Mouse (Mus musculus) heart, embryonic 12.5 days (tissue): ENCODE measurements around the gene Rnf207. TPM values are rescaled to one million over a fixed set of nuclear protein-coding genes. Genes with fewer than 3 reads are reported as not detected.

Experiments
- ATAC-seq: fragments of 200-750 bp; cut with Nextera tagmentation; 2 replicates; pipeline ENCODE4 v1.8.0; 2017; ENCODE audit warnings: moderate TSS enrichment, moderate library complexity; ENCODE audit not compliant: insufficient number of reproducible peaks, low FRiP score
- H3K27ac ChIP-seq: fragments of 300-500 bp; sonication (generic); 2 replicates; pipeline ENCODE4 v1.5.1; 2016; ENCODE audit warnings: mild to moderate bottlenecking, moderate library complexity; ENCODE audit not compliant: poor library complexity, severe bottlenecking
- H3K27me3 ChIP-seq: fragments of 300-500 bp; sonication (generic); replicated peaks from 2 replicates; pipeline ENCODE4 v1.6.1; 2016; ENCODE audit warnings: mild to moderate bottlenecking, moderate library complexity
- H3K36me3 ChIP-seq: fragments of 300-500 bp; sonication (generic); 2 replicates; pipeline ENCODE4 v1.6.1; 2016; ENCODE audit warnings: mild to moderate bottlenecking, moderate library complexity
- H3K4me1 ChIP-seq: fragments of 300-500 bp; sonication (generic); replicated peaks from 2 replicates; pipeline ENCODE4 v1.6.1; 2016; ENCODE audit warnings: mild to moderate bottlenecking
- H3K4me2 ChIP-seq: fragments of 300-500 bp; sonication (generic); 2 replicates; pipeline ENCODE4 v1.6.1; 2016; ENCODE audit warnings: mild to moderate bottlenecking, moderate library complexity
- H3K4me3 ChIP-seq: fragments of 300-500 bp; sonication (generic); 2 replicates; pipeline ENCODE4 v1.5.1; 2016; ENCODE audit warnings: mild to moderate bottlenecking
- H3K9ac ChIP-seq: fragments of 300-500 bp; sonication (generic); 2 replicates; pipeline ENCODE4 v1.6.1; 2016; ENCODE audit warnings: mild to moderate bottlenecking, moderate library complexity
- H3K9me3 ChIP-seq: fragments of 300-500 bp; sonication (generic); replicated peaks from 2 replicates; pipeline ENCODE4 v1.6.1; 2016; ENCODE audit warnings: mild to moderate bottlenecking, moderate library complexity
- WGBS: fragments of 180-500 bp; shearing (Covaris S2); methylation state at CpG from one replicate; pipeline ENCODE4 v1.1.7; 2016; 5-methylcytosine and 5-hydroxymethylcytosine counted together
- polyA plus RNA-seq: library from polyadenylated mRNA; unstranded; fragments of >200 nt; fragmentation: Nextera tagmentation; extraction: Ambion mirVana; gene quantifications from 2 replicates; pipeline ENCODE4 v1.2.1, GENCODE M21; 2016

Rnf207 gene
- polyA plus RNA-seq, 1 experiment from 2014 or later = 56.5 TPM

DNA sequence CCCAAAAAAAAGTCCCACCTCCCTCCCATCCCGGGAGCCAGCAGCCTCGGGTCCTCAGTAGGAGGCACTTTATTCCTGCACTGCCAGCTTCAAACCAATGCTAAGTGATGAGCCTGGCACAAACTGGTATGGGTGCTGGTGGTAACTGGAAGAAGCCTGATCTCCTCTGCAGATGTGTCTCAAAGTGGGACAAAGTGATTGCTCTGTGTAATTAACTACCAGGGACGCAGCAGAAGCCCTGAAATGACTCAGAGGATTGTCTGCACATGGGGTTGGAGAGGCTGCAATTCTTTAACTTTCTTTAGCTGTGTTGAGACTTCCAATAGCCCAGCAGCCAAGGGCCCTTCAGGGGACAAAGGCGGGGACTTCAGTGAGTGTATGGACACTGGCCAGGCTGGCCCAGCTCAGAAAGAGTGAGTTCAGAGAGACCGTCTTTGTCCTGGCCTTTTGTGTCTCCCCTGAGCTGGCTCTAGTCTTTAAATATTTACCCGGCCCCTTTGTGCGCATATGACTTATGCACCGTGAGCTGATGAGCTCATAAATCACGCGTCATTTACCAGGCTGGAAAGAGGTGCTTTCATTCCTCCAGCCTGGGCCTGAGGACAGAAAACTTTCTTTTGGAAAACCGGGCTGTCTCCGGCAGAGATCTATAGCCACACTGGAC is 26.6 kb downstream of the Rnf207 start:
- Histone ChIP-seq H3K9me3 (no peaks in the 10 kb centered on the region), H3K4me1 (peaks cover 14% of the 10 kb centered on the region), H3K4me2 (no peak overlapping the region), H3K27me3 (peaks cover 60% of the 10 kb centered on the region), H3K36me3 (no peaks in the 10 kb centered on the region), H3K27ac (no peak overlapping the region), H3K4me3 (no peak overlapping the region), H3K9ac (no peak overlapping the region)
- ATAC-seq = no peak
- 49% methylated on average over 12 of the region's 12 CpGs for WGBS

DNA sequence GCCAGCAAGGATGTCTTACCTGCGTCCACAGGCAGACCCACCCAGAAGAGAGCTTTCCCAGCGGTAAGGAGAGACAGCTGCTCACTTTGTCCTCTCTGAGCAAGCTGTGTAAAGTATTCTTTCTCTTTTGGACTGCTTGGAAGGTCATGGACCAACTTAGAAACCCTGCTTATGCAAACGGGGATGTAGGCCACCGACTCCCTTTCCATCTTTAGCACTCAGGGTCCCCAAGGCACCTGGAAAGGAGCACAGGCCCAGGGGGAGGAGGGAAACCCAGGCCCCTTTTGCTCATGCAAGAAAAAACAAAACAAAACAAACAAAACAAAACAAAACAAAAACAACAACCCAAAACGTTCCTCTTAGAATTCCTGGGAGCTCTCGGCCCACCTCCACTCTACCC is 27.2 kb downstream of the Rnf207 start, which contains the start of gene Hes3:
Gene Hes3, minus strand, starts transcription at position 101 of the 400 bp plus-strand sequence.
- WGBS = 26% methylated on average over 6 of the region's 6 CpGs
- peak within 1 kb of the TSS; percentile 51 for H3K4me2 ChIP-seq
- no peak within 1 kb of the TSS for H3K9ac ChIP-seq
- peaks cover 66% of the 10 kb centered on the region for H3K27me3 ChIP-seq
- no peak within 1 kb of the TSS for H3K27ac ChIP-seq
- peaks cover 16% of the 10 kb centered on the region for H3K4me1 ChIP-seq
- H3K4me3 ChIP-seq = peak within 1 kb of the TSS; percentile 7; the same call in 1 of the 2 replicates
- no peaks in the 10 kb centered on the region for H3K9me3 ChIP-seq
- no peaks in the 10 kb centered on the region for H3K36me3 ChIP-seq
- ATAC-seq = no peak

DNA sequence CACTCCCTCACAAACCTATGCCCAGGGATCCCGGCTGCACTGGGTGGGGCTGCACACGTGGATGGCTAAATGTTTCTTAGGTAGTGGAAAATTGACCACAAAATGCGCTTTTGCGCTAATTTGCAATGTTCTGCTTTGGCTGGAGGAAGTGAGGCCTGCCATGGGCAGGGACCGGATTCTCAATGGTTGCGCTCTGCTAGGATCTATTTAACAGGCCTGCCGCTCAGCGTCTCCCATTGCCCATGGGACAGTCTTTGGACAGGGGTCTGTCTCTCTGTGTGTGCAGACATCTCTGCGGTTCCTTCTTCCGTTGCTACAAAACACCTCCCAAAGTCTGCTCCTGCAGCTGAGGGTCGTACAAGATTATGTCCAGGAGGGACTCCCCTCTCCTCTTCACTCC is 27.8 kb downstream of the Rnf207 start:
- peaks cover 19% of the 10 kb centered on the region for H3K4me1 ChIP-seq
- no peak overlapping the region for H3K27ac ChIP-seq
- H3K27me3 ChIP-seq = peaks cover 72% of the 10 kb centered on the region
- no peak overlapping the region for H3K9ac ChIP-seq
- ATAC-seq = no peak
- no peak overlapping the region for H3K4me3 ChIP-seq
- H3K9me3 ChIP-seq = no peaks in the 10 kb centered on the region
- no peaks in the 10 kb centered on the region for H3K36me3 ChIP-seq
- H3K4me2 ChIP-seq = no peak overlapping the region
- WGBS = 22% methylated on average over 11 of the region's 11 CpGs

DNA sequence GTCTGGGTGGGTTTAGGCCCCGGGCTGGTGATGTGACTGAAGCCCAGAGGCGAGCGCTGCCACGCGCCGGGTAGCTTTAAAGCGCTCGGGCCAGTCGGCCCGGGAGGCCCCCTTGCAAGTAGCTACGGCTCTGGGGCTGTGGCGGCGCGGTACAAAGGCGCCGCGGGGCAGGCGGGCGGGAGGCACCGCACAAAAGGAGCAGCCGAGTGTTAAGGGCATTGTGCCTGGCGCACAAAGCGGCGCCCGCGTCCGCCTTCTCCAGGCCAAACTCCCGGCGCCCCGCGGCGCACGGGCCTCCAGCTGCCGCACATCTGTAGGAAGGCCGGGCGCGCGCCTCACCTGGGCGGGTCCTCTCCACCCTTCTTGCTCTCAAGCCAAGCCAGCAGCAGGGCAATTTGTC is 28.4 kb downstream of the Rnf207 start:
- ATAC-seq = no peak
- no peak overlapping the region for H3K9ac ChIP-seq

DNA sequence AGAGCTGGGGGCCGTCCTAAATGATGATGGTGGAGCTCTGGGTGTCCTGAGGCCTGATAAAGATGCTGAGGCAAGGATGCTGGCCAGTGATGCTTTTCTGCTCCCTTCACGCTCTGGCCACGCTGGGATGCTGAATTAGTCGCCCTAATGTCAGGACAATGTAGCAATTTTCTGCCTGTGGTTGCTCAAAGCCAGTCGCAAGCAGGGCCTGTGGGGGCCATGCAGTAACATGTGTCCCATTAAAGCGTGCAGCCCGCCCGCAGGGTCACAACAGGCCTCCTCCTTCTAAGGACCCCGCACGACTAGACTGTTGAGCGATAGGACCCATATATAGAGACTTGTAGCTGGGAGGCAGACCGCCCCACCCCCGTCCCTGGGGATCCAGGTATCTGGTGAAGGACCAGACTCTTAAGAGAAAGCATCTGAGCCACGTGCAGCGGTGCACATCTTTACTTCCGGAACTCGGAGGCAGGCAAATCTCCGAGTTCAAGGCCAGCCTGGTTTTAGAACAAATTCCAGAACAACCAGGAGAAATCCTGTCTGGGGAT is 30.3 kb downstream of the Rnf207 start:
- Histone ChIP-seq H3K4me1 (peaks cover 13% of the 10 kb centered on the region), H3K9ac (no peak overlapping the region), H3K27me3 (peaks cover 93% of the 10 kb centered on the region), H3K27ac (no peak overlapping the region), H3K36me3 (no peaks in the 10 kb centered on the region), H3K9me3 (no peaks in the 10 kb centered on the region), H3K4me3 (no peak overlapping the region), H3K4me2 (no peak overlapping the region)
- 56% methylated on average over 18 of the region's 18 CpGs for WGBS
- no peak for ATAC-seq

More for the DNA sequence above, 28.4 kb downstream of the Rnf207 start:
- Histone ChIP-seq H3K36me3 (no peaks in the 10 kb centered on the region), H3K4me2 (peak overlapping the region; percentile 51), H3K9me3 (no peaks in the 10 kb centered on the region), H3K27me3 (peaks cover 78% of the 10 kb centered on the region), H3K27ac (no peak overlapping the region), H3K4me1 (peaks cover 14% of the 10 kb centered on the region), H3K4me3 (peak overlapping the region; percentile 7; the same call in 1 of the 2 replicates)
- WGBS = under 1% methylated on average over 39 of the region's 39 CpGs

DNA sequence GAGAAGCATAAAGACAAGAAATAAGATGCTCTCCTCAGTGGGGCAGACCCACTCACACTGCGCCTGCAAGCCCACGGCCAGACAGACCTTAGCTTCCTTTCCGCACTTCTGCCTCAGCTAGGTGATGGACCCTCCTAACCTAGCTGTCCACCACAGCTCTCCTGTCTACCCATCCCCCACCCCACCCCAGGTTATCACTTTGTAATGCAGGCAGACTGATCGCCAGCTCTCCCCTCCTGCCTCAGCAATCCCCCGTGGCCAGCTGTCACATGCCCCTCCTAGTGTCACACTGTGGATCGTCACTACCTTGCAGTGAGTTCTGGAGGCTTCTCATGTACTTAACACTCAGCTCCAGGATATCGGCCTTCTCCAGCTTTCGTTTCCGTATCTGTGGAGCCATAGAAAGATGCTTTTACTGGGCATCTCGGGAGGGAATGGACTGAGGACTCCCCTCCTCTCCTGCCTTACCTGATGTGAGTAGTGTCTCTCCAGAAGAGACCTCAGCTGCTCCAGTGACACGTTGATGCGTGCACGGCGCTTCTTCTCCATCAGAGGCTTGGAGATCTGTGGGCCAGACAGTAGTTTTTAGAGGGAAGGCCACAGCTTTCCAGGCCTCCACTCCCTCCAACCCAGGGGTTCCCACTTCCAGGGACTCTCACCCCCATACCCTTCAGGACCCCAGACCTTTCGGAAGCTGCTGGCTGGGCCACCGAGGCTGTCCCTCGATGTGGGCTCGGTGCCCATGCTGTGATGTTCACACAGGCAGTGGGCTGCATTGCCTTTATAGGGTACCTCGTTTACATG is 31.3 kb downstream of the Rnf207 start:
- Histone ChIP-seq H3K4me2 (no peak overlapping the region), H3K4me1 (peaks cover 23% of the 10 kb centered on the region), H3K9me3 (no peaks in the 10 kb centered on the region), H3K4me3 (no peak overlapping the region), H3K36me3 (no peaks in the 10 kb centered on the region), H3K9ac (no peak overlapping the region), H3K27me3 (peaks cover 92% of the 10 kb centered on the region), H3K27ac (no peak overlapping the region)
- WGBS = 18% methylated on average over 19 of the region's 19 CpGs
- no peak for ATAC-seq

DNA sequence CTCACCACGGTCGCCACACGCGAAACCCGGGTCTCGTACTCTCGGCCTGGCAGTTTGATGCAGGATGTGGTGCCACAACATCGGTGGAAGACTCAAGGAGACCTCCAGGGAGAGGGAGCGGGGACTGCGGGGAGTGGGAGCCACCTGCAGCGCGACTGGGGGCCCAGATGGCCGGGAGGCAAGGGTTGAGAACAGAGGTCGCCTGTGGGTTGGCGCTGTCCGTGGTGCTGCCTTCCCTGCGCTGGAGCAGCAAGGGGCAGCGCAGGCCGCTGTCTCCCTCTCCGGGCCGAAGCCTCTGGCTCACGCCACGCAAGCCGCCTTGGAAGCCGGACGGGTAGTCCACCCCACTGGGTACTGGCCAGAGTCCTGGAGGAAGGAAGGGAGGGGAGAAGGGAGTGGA is 31.9 kb downstream of the Rnf207 start:
- Histone ChIP-seq H3K4me3 (no peak overlapping the region), H3K36me3 (0 out of 2 replicates have a peak, but pooled peaks cover under 1% of the 10 kb centered on the region), H3K27ac (no peak overlapping the region), H3K9me3 (no peaks in the 10 kb centered on the region), H3K27me3 (peaks cover 92% of the 10 kb centered on the region), H3K4me1 (peaks cover 23% of the 10 kb centered on the region), H3K4me2 (no peak overlapping the region), H3K9ac (no peak overlapping the region)
- 8% methylated on average over 26 of the region's 26 CpGs for WGBS
- ATAC-seq = no peak

DNA sequence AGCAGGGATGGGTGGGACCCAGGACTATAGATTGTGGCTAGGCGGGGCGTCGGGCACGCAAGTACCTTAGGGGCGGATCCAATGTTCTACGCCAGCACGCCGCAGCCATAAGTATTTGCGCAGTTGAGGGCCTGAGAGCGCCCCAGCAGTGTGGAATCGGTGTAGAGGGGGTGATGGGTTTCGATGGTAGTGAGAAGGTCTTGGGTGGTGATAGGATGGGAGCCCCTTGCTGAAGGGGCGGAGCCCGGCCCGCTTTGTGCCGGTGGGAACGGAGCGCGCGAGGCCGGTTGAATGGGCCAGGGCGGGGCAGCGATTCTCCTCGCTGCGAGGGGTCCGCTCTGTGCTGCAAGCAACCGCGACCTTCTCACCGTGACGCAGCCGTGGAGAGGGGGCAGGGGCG is 32.6 kb downstream of the Rnf207 start:
- Histone ChIP-seq H3K4me2 (no peak overlapping the region), H3K9ac (no peak overlapping the region), H3K27ac (no peak overlapping the region), H3K9me3 (no peaks in the 10 kb centered on the region), H3K27me3 (peaks cover 92% of the 10 kb centered on the region), H3K36me3 (0 out of 2 replicates have a peak, but pooled peaks cover 6% of the 10 kb centered on the region), H3K4me1 (peaks cover 23% of the 10 kb centered on the region), H3K4me3 (no peak overlapping the region)
- no peak for ATAC-seq
- 5% methylated on average over 32 of the region's 32 CpGs for WGBS

DNA sequence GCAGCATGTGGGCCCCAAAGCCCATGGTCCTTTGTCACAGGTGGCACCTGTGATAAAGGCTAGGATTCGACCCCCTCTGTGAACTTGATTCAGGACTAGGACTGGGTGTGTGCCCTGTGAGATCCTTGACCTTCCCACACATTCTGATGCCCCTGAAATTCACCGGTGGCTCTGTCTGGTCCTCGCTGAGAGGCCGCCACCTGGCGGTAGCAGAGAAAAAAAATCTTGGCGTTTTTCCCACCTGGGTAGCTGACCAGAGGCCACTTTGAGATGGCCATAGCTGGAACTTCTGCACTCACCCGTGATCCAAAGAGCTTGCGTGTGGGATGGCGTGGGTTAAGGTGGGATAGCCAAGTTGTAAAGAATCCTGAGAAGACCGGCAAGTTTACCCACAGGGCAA is 33.3 kb downstream of the Rnf207 start:
- Histone ChIP-seq H3K9ac (no peak overlapping the region), H3K4me3 (no peak overlapping the region), H3K4me1 (peaks cover 22% of the 10 kb centered on the region), H3K9me3 (no peaks in the 10 kb centered on the region), H3K27me3 (peaks cover 92% of the 10 kb centered on the region), H3K4me2 (no peak overlapping the region), H3K27ac (no peak overlapping the region), H3K36me3 (peaks cover 12% of the 10 kb centered on the region; the same call in 1 of the 2 replicates)
- ATAC-seq = no peak
- WGBS = 2% methylated on average over 10 of the region's 10 CpGs

DNA sequence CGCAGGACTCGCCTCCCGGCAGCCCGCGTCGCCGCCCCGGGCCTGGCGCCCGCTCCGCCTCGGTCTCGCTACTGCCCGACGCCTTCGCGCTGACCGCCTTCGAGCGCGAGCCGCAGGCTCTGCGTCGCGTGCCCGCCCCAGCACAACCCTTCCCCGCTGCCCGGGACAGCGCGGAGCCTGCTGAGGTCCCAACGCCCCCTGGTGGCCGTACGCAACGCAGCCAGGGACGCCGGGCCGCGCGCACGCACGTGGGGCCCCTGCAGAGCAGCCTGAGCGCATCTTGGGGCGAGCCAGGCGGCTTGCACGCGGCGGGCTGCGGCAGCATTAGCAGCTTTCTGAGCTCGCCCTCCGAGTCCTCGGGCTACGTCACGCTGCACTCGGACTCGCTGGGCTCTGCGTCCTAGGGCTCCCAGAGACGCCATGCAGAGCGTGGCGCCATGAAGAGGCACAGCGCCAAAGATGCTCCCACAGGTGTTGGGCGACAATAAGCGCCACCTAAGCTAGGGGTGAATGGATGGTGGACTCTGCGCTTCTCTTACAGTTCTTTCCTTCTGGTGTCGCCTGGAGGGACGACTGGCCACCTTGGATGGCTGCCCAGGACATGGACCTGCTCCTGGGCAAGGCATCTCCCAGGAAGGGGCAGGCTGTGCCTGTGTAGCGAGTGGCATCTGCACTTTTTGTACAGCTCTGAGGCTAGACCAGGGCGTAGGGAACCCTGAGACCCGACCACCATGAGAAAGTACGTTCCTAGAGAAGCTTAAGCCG is 35.4 kb downstream of the Rnf207 start:
- no peaks in the 10 kb centered on the region for H3K9me3 ChIP-seq
- 5% methylated on average over 68 of the region's 70 CpGs for WGBS
- H3K4me3 ChIP-seq = peak overlapping the region; percentile 34
- 0 out of 2 replicates have a peak overlapping the region, but pooled peaks have one; percentile 45 for H3K9ac ChIP-seq
- peak; percentile 77 for ATAC-seq
- H3K4me1 ChIP-seq = peaks cover 18% of the 10 kb centered on the region
- no peak overlapping the region for H3K27ac ChIP-seq
- peaks cover 93% of the 10 kb centered on the region for H3K27me3 ChIP-seq
- peak overlapping the region; percentile 65 for H3K4me2 ChIP-seq
- peaks cover 25% of the 10 kb centered on the region for H3K36me3 ChIP-seq
